In genomic region chr5:129124070-129124828, GRCm38 (mm10) we compare ENCODE assay signal across 17 mouse cellular contexts. TPM values are rescaled to one million over a fixed set of nuclear protein-coding genes. Genes with fewer than 3 reads are reported as not detected.
DNase-seq lines count a peak whose midpoint lies in the region; ATAC-seq and TF ChIP-seq lines count a peak whose summit lies in the region.
"Had no signal": no experiment of that assay in that cellular context is flagged by ENCODE, and none has a peak within 500 bp of the region (broad histone marks: within the 10 kb centered on the region; RNA-seq: fewer than 3 reads in every experiment).

No protein-coding gene starts in this region.

- ATAC-seq in granulocyte monocyte progenitor cell, adult 5-6 weeks (replicated peaks; ENCODE audit: poor library complexity, severe bottlenecking) = peak; percentile 82
- ATAC-seq in forebrain, embryonic 15.5 days (replicated peaks) = no peak
- ATAC-seq: CD4-positive, CD25-positive, alpha-beta regulatory T cell, adult 4 months had no signal

- H3K4me1 ChIP-seq in forebrain, embryonic 15.5 days = no peaks in the 10 kb centered on the region
- H3K4me1 ChIP-seq: stomach, embryonic 15.5 days had no signal

- 41% methylated on average over 11 of the region's 11 CpGs for WGBS in forebrain, embryonic 15.5 days

- DNase-seq in heart, adult 8-10 months (ENCODE audit: low spot score) = peak; percentile 21
- DNase-seq in heart, postnatal 25 days (ENCODE audit: low spot score) = no peak
- DNase-seq in lung, postnatal 36 days = peak; percentile 19
- no peak for DNase-seq in lung, postnatal 14 days
- DNase-seq in brain, embryonic 14.5 days (ENCODE audit: low read depth) = peak; percentile 33
- DNase-seq: layer of hippocampus, adult 9-11 months; right cerebral cortex, postnatal 14 days; thymus, postnatal 4 days had no signal

- no peak for TF ChIP-seq POLR2A in brain, embryonic 14.5 days (IDR thresholded peaks at IDR 0.05; ENCODE audit: borderline replicate concordance, extremely low read depth, insufficient read depth, insufficient read length, poor library complexity, severe bottlenecking)

- no peaks in the 10 kb centered on the region for H3K36me3 ChIP-seq in forebrain, embryonic 15.5 days
- H3K36me3 ChIP-seq: hindbrain, embryonic 15.5 days; kidney, embryonic 15.5 days; stomach, embryonic 15.5 days had no signal

- no peaks in the 10 kb centered on the region for H3K9me3 ChIP-seq in forebrain, embryonic 15.5 days
- H3K9me3 ChIP-seq: hindbrain, embryonic 15.5 days; kidney, embryonic 15.5 days; stomach, embryonic 15.5 days had no signal

- H3K27me3 ChIP-seq in forebrain, embryonic 15.5 days = no peaks in the 10 kb centered on the region
- H3K27me3 ChIP-seq: hindbrain, embryonic 15.5 days; stomach, embryonic 15.5 days had no signal

- intact Hi-C loops in heart, postnatal 25 days (cut with DNase I) = no loop called here

- H3K4me3 ChIP-seq in forebrain, embryonic 15.5 days = no peak overlapping the region
- H3K4me3 ChIP-seq: hindbrain, embryonic 15.5 days; kidney, embryonic 15.5 days; myocyte; stomach, embryonic 15.5 days had no signal

- TF ChIP-seq CTCF in brain, embryonic 14.5 days (IDR thresholded peaks at IDR 0.05; ENCODE audit: borderline replicate concordance, extremely low read depth, insufficient read depth, insufficient read length) = no peak

- no peak overlapping the region for H3K27ac ChIP-seq in forebrain, embryonic 15.5 days (replicated peaks)
- H3K27ac ChIP-seq: hindbrain, embryonic 15.5 days; kidney, embryonic 15.5 days; macrophage; stomach, embryonic 15.5 days had no signal

- no peak overlapping the region for H3K9ac ChIP-seq in forebrain, embryonic 15.5 days (replicated peaks)
- H3K9ac ChIP-seq: hindbrain, embryonic 15.5 days; kidney, embryonic 15.5 days; stomach, embryonic 15.5 days had no signal

- H3K4me2 ChIP-seq in forebrain, embryonic 15.5 days (replicated peaks) = no peak overlapping the region
- H3K4me2 ChIP-seq: hindbrain, embryonic 15.5 days; kidney, embryonic 15.5 days; liver, embryonic 11.5 days; stomach, embryonic 15.5 days had no signal

RNA-seq across cellular contexts. Expression of gene Adgrd1, which starts 27.7 kb away (rescaled TPM):
- total RNA-seq in heart, adult 8-10 months (2022) = 1 to 10 TPM; 3.3 to 4.8 (median 4.1) TPM
- 1 to 10 TPM; 5.4 to 5.5 TPM for total RNA-seq in heart, postnatal 25 days (2021)
- polyA plus RNA-seq in brain, embryonic 14.5 days (2012; rRNA removed) = 0.25 and 0.41 TPM in 2 replicates
- total RNA-seq in granulocyte monocyte progenitor cell, adult 5-6 weeks (2014; fragmentation: Nextera tagmentation) = 1.1 TPM in 1 of 2 replicates, not detected in the other
- 0.34 and 0.62 TPM in 2 replicates for total RNA-seq in granulocyte monocyte progenitor cell, adult 5-6 weeks (2017)
- 0.09 and 0.20 TPM in 2 replicates for polyA plus RNA-seq in forebrain, embryonic 15.5 days (2015; fragmentation: Nextera tagmentation; extraction: Ambion mirVana)
- polyA plus RNA-seq: liver, embryonic 11.5 days; macrophage had no signal

Comparison
In these comparisons a context has a peak if more than half of its experiments do, and no peak if none do; other contexts are left out.
1. DNase-seq: peak in heart, adult 8-10 months (single experiment), lung, postnatal 36 days (single experiment) and brain, embryonic 14.5 days (single experiment); none in heart, postnatal 25 days (single experiment) and lung, postnatal 14 days (single experiment).